Mouse (Mus musculus) kidney, adult 18-20 months (tissue): ENCODE measurements around the gene Nucks1.
"Not testable (repeated sequence)": the region's sequence is repeated elsewhere in the genome, so short reads cannot be mapped to it uniquely, and the experiment has no call there.

Experiments used
- DNase-seq: peaks from one replicate; pipeline ENCODE4 v3.0.0; 2021

Nucks1 gene

GRCm38 (mm10) chr1:131910001-131910648 is at the start of gene Nucks1:
TSS of gene Nucks1 (plus strand) at chr1:131910534.
- DNase-seq = peak; percentile 100

DNA sequence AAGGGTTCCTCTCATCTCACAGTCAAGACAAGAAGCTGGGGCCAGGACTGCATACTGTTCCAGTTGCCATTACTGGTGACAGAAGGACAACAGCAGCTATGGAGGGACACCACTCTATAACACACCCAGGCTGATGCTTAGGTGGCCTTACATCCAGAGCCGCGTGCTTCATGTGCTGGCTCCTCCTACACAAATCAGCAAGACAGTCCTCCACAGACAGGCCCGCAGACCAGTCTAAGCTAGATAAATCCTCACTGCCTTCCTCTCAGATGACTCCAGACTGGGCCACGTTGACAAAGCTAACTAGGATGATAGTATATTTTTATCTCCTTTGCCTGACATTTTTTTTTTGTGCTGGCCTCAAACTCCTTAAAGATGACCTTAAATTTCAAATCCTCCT is 48.5 kb upstream of the Nucks1 start:
- DNase-seq = no peak

DNA sequence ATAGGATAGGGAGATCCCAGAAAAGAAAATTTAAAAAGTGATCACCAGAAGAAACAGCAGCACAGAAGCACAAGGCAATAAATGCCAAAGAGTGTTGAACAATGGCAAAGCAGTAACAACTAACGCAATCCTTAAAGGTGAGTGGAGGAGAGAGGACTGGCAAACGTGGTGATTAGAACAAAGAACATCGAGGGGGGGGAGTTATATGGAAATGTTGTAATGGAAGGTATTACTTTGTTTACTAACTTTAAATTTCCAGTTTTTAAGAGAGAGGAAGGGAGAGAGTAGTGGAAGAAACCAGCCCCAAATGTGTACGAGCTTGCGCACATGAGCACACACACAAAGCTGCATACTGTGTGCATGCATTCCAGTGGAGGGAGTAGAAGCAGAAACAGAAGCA is 44.7 kb upstream of the Nucks1 start:
- DNase-seq = no peak

- DNase-seq = no peak
These were observed 43.9 kb upstream of the Nucks1 start for GRCm38 (mm10) chr1:131866304-131866999.

- peak; percentile 92 for DNase-seq
These were observed 43.0 kb upstream of the Nucks1 start, which contains the start of gene Rab29 for GRCm38 (mm10) chr1:131867093-131867945. TSS of gene Rab29 (plus strand) at chr1:131867224.

- no peak for DNase-seq
These were observed 42.4 kb upstream of the Nucks1 start for GRCm38 (mm10) chr1:131867946-131868290.

DNA sequence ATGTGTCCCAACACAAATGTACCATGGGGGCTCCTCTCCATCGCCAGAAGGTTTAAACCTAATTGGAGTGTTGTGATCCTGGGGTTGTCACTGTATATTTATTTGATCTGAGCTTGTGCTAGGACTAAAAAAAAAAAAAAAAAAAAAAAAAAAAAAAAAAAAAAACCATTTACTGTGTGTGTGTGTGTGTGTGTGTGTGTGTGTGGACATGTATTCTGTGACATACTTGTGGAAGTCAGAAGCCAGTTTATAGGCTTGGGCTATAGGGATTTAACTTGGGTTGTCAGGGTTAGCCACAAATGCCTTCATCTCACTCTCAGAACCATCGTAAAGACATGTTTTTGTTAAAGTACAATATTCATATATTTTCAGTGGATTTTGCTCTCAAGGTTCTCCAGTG is 40.8 kb upstream of the Nucks1 start:
- DNase-seq = no peak

GRCm38 (mm10) chr1:131872856-131873255 is 37.5 kb upstream of the Nucks1 start:
- DNase-seq = no peak

DNA sequence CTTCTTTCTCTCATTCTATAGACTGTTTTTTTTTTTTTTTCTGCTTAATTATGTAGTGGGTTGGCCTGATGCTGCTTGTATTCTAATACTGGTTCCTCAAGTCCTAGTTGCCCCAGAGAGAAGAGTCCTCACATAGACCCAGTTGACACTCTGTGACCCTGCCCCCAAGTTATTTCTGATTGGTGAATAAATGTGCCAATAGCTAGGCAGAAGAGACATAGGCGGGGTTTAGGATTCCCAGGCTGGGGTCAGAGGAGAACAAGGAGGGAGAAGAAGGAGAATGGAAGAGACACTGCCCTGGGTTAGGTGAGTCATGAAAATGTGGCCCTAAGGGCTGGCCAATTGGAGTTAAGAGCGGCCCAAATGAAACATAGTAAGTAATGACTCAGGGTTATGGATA is 30.5 kb upstream of the Nucks1 start:
- no peak for DNase-seq

GRCm38 (mm10) chr1:131882787-131883186 is 27.5 kb upstream of the Nucks1 start:
- peak; percentile 21 for DNase-seq

DNA sequence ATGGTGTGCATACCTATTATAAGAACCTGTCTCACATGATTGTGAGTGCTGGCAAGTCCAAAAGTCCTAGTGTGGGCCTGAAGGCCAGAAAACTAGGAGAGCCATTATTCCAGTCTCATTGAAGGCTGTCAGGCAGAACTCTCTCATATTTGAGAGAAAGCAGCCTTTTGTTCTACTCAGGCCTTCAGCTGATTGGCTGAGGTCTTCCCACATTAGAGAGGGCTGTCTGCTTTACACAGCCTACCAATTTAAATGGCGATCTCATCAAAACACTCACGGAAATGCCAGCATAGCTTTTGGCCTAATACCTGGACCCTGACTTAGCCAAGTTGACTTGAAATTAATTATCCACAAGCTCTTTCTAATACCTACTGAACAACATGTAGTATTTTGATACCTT is 24.2 kb upstream of the Nucks1 start:
- no peak for DNase-seq

- no peak for DNase-seq
These were observed 23.7 kb upstream of the Nucks1 start for GRCm38 (mm10) chr1:131886641-131887040.

- DNase-seq = no peak
These were observed 20.2 kb upstream of the Nucks1 start for GRCm38 (mm10) chr1:131890043-131890658.

DNA sequence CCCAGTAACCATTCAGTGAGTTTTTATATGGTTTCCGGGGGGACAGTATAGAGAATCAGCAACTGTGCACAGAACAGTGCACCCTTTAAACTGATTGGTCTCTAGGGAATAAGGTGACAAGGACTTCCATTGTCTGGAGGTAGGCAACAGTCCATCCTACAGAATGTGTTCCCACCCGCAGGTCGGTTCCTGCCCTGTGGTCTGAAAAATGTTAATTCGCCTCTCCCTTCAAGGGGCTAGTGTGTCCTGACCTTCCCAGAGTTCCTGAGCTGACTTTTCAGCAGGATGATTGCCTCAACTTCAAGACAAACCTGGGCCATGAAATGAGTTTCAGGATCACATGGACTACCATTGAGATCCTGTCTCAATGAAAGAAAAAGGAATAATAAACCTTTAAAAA is 18.9 kb upstream of the Nucks1 start:
- DNase-seq = no peak

- no peak for DNase-seq
These were observed 7.7 kb upstream of the Nucks1 start for GRCm38 (mm10) chr1:131902679-131903078.

- DNase-seq = no peak
These were observed 7.1 kb upstream of the Nucks1 start for GRCm38 (mm10) chr1:131903251-131903650.

DNA sequence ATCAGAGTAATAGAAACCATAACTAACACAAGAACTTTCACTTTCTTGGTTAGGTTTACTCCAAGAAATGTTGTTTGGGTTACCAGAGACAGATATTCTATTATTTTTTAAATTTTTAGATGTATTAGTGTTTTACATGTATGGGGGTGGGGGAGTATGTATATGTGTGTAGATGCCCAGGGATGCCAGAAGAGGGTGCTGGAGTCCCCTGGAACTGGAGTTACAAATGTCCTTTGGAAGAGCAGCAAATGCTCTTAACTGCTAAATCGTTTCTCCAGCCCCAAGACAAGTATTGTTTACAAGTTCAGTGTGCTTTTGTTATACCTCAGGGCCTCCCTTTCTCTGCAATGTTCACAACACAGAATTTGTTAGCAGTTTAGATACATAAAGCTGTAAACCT is 4.8 kb upstream of the Nucks1 start:
- no peak for DNase-seq

DNA sequence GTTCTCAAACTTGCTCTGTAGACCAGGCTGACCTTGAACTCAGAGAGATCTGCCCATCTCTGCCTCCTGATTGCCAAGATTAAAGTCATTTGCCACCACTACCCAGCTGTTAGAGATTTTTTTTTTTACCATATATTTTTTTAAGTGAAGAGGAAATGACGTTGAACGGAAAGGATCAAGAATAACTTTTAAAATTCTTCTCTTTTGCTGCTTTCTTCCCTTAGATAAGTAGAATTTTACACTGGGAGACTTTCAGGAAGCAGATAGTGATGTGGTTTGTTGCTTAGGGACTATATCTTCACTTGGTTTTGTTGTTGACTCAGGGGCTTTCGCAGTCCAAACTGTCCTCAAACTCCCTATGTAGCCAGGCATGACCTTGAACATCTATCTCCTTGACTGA is 1.9 kb upstream of the Nucks1 start:
- DNase-seq = no peak

GRCm38 (mm10) chr1:131909236-131909635 is 1.1 kb upstream of the Nucks1 start:
- DNase-seq = not testable (repeated sequence)

- DNase-seq = peak; percentile 91
These were observed 582 bp downstream of the Nucks1 start for GRCm38 (mm10) chr1:131910674-131911558.

GRCm38 (mm10) chr1:131917634-131918033 is 7.3 kb downstream of the Nucks1 start:
- DNase-seq = no peak

GRCm38 (mm10) chr1:131919052-131919451 is 8.7 kb downstream of the Nucks1 start:
- DNase-seq = no peak
